Mouse (Mus musculus) heart, postnatal 10 days (tissue): ENCODE measurements at regions not wholly inside any gene's neighbourhood (a gene's known extent, or its start where the extent isn't known, plus 50 kb on each side); places are given as distances from the start of the nearest gene placed in this dataset.

Experiments used
- DNase-seq, 2 experiments: peaks; one replicate each; pipeline ENCODE4 v3.0.0; 2021
- intact Hi-C: fragments of 180-260 bp; cut with DNase I; formaldehyde crosslinking; loops from one replicate; pipeline ENCODE4 v1.15.1; 2025

DNA sequence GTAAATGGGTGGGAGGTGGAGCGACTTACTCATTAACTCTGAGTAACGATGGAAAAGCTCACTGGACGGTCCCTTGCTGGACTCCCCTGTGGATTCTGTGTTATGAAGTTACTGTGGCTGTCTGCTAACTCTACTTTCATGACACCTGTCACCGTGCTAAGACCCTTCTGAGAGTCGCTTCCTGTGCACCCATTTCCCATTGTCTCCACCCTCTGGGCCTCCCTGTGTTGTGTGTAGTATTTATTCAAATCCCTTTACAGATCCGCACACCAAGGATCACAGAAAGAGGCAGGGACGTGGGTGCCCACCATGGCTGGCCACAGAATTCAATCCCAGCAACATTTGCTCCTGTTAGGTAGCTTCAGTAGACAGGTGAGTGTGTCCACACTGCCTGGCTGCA is 357.1 kb upstream of the 3110018I06Rik start:
- DNase-seq = no peak
- intact Hi-C loops = no loop called here

GRCm38 (mm10) chr12:107131841-107132240 is 356.6 kb upstream of the 3110018I06Rik start:
- intact Hi-C loops = no loop called here
- no peak for DNase-seq

- no peak for DNase-seq
- intact Hi-C loops = no loop called here
Observed at GRCm38 (mm10) chr12:107132501-107132900, 355.9 kb upstream of the 3110018I06Rik start.

DNA sequence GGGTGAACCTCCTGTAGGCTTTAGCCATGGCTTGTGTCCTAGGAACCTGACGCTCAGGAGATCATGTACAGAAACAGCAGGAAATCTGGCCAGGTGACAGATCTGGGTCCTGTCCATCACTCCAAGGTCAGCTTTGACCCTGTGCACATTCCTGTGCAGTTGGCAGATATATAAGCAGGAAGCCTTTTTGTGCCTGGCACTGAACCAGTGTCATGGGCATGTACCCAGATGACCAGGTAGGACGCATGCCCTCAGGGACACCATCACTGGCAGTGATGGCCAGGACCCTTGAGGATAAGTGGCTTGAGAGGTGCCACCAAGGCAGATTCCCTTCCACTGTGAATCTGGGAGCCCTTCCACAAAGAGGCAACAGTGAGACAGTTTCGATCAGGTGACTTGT is 354.1 kb upstream of the 3110018I06Rik start:
- DNase-seq = peak in 1 of 2 experiments; percentile 16
- intact Hi-C loops = no loop called here

DNA sequence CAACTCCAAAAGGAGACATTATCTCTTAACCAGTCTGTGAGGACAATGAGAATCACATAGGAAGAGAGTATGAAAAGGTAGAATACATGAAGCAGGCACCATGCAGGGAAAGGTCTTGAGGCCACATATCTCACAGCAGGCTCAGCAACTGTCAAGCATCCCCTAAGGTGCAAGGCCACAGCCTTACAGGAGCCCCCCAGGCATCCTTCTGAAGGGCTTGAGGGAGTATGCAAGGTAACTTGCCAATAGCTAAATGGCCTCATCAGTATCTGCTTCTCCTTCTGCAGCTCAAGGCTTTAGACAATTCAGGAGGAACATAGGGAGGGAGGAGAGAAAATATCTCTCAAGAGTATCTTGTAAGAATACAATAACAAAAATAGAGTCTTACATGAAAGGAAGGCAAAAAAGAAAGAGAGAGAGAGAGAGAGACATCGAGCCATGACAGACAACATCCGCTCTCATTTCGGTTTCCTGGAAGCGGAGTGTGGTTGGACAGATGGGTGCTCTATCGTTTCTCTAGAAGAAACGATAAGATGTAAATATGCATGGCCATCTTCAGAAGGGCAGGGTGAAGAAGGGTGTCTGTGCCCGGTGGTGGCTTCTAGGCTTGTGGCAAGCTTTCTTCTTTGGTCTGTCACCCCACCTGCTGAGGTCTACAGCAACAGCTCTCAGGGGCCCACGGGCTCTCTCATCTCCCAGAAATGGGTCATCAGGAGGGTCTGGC is 349.6 kb upstream of the 3110018I06Rik start:
- no peak for DNase-seq
- intact Hi-C loops = no loop called here

- no peak for DNase-seq
- intact Hi-C loops = no loop called here
Observed at GRCm38 (mm10) chr12:107140957-107141595, 347.4 kb upstream of the 3110018I06Rik start.

DNA sequence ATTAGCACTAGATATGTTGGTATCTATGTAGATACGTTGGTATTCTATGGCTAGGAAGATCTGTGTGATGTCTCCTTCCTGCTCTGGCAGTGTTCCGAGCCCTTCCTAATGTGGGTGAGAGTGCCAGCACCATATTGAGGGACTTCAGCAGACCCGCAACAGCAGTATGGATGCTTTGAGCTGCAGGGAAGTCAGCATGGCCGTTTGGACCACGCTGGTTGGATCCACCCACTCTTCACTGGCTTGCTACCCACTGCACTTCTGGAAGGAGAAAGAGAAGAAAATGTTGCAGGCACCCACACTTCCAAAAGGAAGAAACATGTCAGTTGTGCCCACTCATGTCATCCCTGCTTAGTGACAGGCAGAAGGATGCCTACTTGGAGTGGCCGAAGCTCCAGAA is 346.2 kb upstream of the 3110018I06Rik start:
- intact Hi-C loops = no loop called here
- no peak for DNase-seq

DNA sequence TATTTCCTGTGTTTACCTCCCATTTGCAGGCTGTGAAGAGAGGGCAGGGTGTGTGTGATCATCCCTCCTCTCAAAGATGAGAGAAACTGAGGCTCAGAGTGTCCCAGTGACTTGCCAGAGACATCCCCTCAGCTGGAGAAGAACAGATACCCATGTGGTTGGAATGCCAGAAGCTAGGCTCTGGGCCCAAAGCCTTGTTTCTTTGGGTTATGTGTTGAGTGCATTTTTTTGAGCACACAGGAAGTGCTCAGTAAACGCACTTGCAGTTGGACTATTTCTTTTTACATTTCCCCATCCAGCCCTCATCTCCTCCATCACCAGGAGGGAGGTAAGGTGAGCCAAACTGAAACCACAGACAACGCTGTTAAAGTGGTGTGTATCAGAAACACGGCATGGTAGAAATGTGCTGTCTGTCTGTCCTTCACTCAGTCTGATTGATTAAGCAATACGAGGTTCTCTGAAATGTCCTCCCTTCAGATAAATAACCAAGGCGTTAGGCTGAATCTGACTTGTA is 341.8 kb upstream of the 3110018I06Rik start:
- intact Hi-C loops = no loop called here
- no peak for DNase-seq

DNA sequence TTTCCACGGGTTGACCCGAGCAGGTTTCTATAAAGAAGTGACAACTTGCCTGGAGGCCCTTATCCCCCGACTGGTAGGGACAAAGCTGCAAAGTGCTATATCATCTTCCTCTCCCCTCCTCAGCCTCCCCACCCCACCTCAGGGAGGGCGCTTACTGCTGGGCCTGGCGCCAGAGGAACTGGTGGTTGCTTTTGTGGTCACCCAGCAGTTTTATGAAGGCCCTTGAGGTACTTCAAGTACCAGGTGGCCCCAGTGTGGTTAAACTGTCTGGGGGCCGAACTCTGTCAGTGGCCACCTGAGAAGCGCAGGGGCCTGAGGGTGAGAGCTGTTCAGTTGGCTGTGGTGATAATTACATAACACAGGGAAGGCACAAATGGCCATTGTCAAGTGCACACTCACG is 340.0 kb upstream of the 3110018I06Rik start:
- DNase-seq = no peak
- intact Hi-C loops = no loop called here

DNA sequence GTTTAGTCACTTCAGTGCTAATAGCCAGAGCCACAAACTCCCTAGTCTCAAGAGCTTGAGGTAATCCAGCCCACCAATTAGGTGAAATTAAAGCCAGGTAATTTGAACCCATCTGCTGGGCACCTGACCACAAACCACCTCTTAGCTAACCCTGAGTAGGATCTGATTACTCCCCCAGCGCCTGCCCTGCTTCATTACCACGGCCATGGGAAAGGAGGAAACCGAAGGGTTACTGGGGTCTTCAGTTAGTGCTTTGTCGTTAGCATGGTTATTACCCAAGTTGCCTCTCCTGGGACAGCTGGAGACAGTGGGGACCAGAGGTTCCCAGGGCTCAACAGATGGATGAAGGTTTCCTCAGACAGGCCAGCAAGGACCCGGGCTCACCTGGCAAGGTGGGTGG is 337.3 kb upstream of the 3110018I06Rik start:
- DNase-seq = no peak
- intact Hi-C loops = no loop called here

DNA sequence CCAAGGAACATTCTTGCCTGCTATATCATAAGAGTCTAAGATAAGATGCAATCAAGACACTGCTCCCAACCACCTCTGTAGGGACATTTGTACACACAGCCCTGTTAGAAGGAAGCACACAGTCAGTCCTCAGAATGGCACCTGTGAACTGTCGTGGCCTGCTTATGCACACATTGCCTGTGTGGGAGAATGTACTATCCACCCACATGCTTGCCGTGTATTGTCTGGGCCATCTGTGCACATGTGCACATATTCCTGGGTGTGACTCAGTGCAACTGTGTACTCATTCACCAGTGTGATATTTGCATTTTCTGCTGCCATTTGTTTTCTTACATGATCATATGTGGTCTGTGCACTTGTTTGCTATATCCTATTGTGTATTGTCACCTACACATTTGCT is 333.8 kb upstream of the 3110018I06Rik start:
- no peak for DNase-seq
- intact Hi-C loops = no loop called here

DNA sequence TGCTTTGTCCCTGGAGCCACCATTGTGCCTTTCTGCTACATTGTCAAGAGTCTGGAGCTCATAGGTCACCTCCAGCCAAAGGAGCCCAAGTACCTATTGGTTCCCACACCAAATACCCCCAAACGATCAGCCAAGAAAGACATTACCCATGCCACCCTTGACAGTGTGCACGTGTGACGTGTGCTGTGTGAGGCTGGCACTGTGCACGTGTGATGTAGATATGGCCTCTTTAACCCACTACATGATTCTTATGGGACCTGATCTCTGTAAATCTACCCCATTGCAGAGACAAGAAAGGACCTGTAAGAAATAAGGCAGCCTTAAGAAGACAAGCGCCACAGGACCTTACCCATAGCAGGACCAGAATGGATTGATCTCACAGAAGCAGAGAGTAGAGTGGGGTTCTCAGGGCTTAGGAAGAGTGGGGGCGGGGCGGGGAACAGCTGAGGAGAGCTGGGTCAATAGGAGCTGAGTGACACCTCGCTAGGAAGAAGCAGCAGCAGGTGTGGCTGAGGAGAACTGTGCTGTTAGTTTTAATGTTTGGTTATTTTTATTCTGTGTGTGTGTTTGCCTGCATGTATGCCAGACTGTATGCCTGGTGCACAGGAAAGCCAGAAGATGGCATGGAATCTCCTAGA is 331.5 kb upstream of the 3110018I06Rik start:
- no peak for DNase-seq
- intact Hi-C loops = no loop called here

DNA sequence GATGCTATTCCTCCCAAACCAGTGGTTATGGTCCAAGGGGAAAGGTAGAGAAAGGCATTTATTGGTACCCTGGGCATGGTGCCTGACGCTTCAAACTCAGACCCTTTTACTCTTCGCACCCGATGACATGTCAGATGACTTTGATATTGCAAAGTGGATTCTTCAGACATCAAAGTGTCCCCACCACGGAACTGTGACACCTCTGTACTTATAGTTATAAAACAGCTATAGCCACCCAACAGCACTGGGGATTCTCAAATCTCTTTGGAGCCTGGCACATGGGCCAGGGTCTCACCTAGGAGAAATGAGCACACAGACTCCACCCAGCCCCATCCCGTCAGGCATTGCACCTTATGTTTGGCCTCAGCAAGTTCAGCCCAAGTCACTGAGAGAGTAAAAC is 329.3 kb upstream of the 3110018I06Rik start:
- intact Hi-C loops = no loop called here
- no peak for DNase-seq

DNA sequence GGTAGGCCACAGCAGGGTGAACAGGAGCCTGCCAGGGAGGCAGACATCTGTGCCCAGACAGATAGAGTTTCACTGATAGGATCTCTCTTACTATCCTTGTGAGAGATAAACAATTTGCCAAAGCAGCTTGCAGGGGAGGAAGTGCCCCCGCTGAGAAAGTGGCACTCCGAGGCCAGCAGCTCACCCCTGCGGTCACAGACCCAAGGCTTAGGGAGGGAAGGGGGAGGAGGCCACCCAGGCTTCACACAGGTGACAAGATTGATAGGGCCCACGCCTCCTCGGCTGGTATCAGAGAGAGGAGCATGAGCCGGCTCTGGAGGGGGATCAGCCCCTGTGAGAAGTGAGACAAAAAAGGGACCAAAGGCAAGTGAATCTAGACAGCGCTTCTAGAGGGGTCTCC is 328.3 kb upstream of the 3110018I06Rik start:
- no peak for DNase-seq

GRCm38 (mm10) chr12:107160628-107161027 is 327.8 kb upstream of the 3110018I06Rik start:
- intact Hi-C loops = no loop called here
- no peak for DNase-seq

More for the DNA sequence above, 328.3 kb upstream of the 3110018I06Rik start:
- intact Hi-C loops = no loop called here

DNA sequence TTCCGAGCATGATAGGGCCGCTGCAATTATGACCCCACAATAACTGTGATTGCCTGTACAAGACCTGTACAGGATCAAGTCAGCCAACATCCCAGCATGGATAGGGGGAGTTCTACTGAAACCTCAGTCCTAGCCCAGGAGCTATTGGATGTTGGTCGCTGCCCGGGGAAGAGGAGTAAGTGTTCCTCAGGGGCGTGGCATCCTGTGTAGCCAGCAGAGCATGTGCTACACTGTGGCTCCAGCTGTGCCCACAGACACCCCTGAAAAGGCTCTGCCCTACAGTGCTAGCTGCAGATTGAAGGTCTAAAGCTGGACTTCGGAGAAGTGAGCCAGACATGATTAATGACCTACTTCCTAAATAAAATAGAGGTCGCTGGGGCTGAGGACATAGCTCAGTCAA is 317.5 kb upstream of the 3110018I06Rik start:
- no peak for DNase-seq
- intact Hi-C loops = no loop called here

GRCm38 (mm10) chr12:107171676-107172075 is 316.8 kb upstream of the 3110018I06Rik start:
- no peak for DNase-seq
- intact Hi-C loops = no loop called here

GRCm38 (mm10) chr12:107178676-107179075 is 309.8 kb upstream of the 3110018I06Rik start:
- intact Hi-C loops = no loop called here
- DNase-seq = no peak

DNA sequence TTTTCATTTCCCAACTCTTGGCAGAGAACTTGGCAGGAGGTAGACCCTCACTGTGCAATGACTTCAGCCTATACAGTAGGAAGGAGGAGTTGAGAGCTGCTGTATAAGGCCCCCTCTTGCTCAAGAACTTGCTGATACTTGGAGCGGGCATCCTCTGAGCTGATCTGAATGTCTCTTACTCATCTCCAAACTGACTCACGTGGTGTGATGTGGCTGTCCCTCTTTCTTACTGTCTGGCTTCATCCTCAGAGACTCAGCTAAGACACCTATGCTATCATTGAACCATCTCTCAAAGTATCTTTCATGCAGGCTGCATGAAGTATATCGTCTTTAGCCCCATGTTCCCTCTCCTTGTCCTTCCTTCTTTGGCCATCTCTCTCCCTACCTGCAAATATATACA is 307.9 kb upstream of the 3110018I06Rik start:
- no peak for DNase-seq
- intact Hi-C loops = no loop called here

- no peak for DNase-seq
- intact Hi-C loops = no loop called here
Observed at GRCm38 (mm10) chr12:107181291-107181690, 307.1 kb upstream of the 3110018I06Rik start.

GRCm38 (mm10) chr12:107182091-107182655 is 306.3 kb upstream of the 3110018I06Rik start:
- no peak for DNase-seq
- intact Hi-C loops = no loop called here

DNA sequence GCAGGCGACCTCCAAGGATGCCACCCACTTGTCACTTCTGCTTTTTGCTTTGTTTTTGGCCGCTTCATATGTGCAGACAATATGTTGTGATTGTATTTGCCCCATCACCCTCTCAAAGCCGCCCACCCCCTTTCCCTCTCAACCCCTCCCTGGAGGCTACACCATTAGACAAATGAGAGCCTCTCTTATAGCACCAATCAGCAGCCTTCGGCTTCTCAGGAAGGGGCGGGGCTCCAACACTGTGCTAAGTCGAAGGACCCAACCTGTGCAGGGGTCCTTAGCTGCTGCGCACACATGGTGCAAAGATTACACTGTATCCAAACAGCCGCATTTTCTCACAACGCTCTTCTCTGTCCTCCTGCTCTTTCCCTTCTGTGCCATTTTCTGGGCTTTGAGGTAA is 305.1 kb upstream of the 3110018I06Rik start:
- intact Hi-C loops = no loop called here
- no peak for DNase-seq
